Mouse (Mus musculus): ENCODE results near the gene Nisch. TPM values are rescaled to one million over a fixed set of nuclear protein-coding genes. Genes with fewer than 3 reads are reported as not detected.
A peak's percentile ranks its signal among the peaks of the same experiment; 100 is the strongest.

The Nisch gene
- total and polyA plus RNA-seq, 2 experiments from 2014 or later, result 243 to 419 TPM

- H3K27ac ChIP-seq, result no peak overlapping the region
- no peaks in the 10 kb centered on the region for H3K4me1 ChIP-seq (ENCODE audit: insufficient read depth, low read length)
- no peak for DNase-seq (ENCODE audit: low spot score)
- no peak for ATAC-seq
- H3K36me3 ChIP-seq (ENCODE audit: insufficient read depth, low read length), result peaks cover 93% of the 10 kb centered on the region
- H3K9ac ChIP-seq (replicated peaks; ENCODE audit: low read length), result no peak overlapping the region
- H3K4me3 ChIP-seq (ENCODE audit: low read length), result no peak overlapping the region
- H3K27me3 ChIP-seq (ENCODE audit: insufficient read depth, low read length), result no peaks in the 10 kb centered on the region
- TF ChIP-seq CTCF (IDR thresholded peaks at IDR 0.05; ENCODE audit: low read depth), result no peak
- no peaks in the 10 kb centered on the region for H3K9me3 ChIP-seq (ENCODE audit: low read length)
- 92% methylated on average over 12 of the region's 12 CpGs for WGBS
- no peak overlapping the region for H3K4me2 ChIP-seq (ENCODE audit: low read depth, low read length)
Observed at GRCm38 (mm10) chr14:31184195-31184594, 32.6 kb downstream of the Nisch start.

GRCm38 (mm10) chr14:31183541-31183940, 33.2 kb downstream of the Nisch start:
- DNase-seq (ENCODE audit: low spot score) (no peak), ATAC-seq (no peak)
- Histone ChIP-seq H3K4me1 (ENCODE audit: insufficient read depth, low read length) (no peaks in the 10 kb centered on the region), H3K36me3 (ENCODE audit: insufficient read depth, low read length) (peaks cover 94% of the 10 kb centered on the region), H3K27me3 (ENCODE audit: insufficient read depth, low read length) (no peaks in the 10 kb centered on the region), H3K9ac (replicated peaks; ENCODE audit: low read length) (no peak overlapping the region), H3K4me3 (ENCODE audit: low read length) (no peak overlapping the region), H3K27ac (no peak overlapping the region), H3K9me3 (ENCODE audit: low read length) (no peaks in the 10 kb centered on the region), H3K4me2 (ENCODE audit: low read depth, low read length) (no peak overlapping the region)
- TF ChIP-seq CTCF (IDR thresholded peaks at IDR 0.05; ENCODE audit: low read depth), result no peak
- 88% methylated on average over 5 of the region's 5 CpGs for WGBS

GRCm38 (mm10) chr14:31182786-31183290, 33.9 kb downstream of the Nisch start:
- H3K4me1 ChIP-seq (ENCODE audit: insufficient read depth, low read length), result no peaks in the 10 kb centered on the region
- 73% methylated on average over 2 of the region's 2 CpGs for WGBS
- H3K36me3 ChIP-seq (ENCODE audit: insufficient read depth, low read length), result peaks cover 90% of the 10 kb centered on the region
- H3K27ac ChIP-seq, result no peak overlapping the region
- no peak overlapping the region for H3K4me2 ChIP-seq (ENCODE audit: low read depth, low read length)
- no peak for DNase-seq (ENCODE audit: low spot score)
- no peak for TF ChIP-seq CTCF (IDR thresholded peaks at IDR 0.05; ENCODE audit: low read depth)
- no peaks in the 10 kb centered on the region for H3K27me3 ChIP-seq (ENCODE audit: insufficient read depth, low read length)
- H3K4me3 ChIP-seq (ENCODE audit: low read length), result no peak overlapping the region
- H3K9me3 ChIP-seq (ENCODE audit: low read length), result no peaks in the 10 kb centered on the region
- ATAC-seq, result no peak
- no peak overlapping the region for H3K9ac ChIP-seq (replicated peaks; ENCODE audit: low read length)

GRCm38 (mm10) chr14:31181512-31181911, 35.2 kb downstream of the Nisch start:
- WGBS, result 76% methylated on average over 4 of the region's 4 CpGs
- no peaks in the 10 kb centered on the region for H3K4me1 ChIP-seq (ENCODE audit: insufficient read depth, low read length)
- H3K27me3 ChIP-seq (ENCODE audit: insufficient read depth, low read length), result no peaks in the 10 kb centered on the region
- no peak overlapping the region for H3K27ac ChIP-seq
- TF ChIP-seq CTCF (IDR thresholded peaks at IDR 0.05; ENCODE audit: low read depth), result no peak
- DNase-seq (ENCODE audit: low spot score) (no peak), ATAC-seq (no peak)
- no peak overlapping the region for H3K4me3 ChIP-seq (ENCODE audit: low read length)
- H3K4me2 ChIP-seq (ENCODE audit: low read depth, low read length), result no peak overlapping the region
- H3K36me3 ChIP-seq (ENCODE audit: insufficient read depth, low read length), result peaks cover 90% of the 10 kb centered on the region
- H3K9ac ChIP-seq (replicated peaks; ENCODE audit: low read length), result no peak overlapping the region
- H3K9me3 ChIP-seq (ENCODE audit: low read length), result no peaks in the 10 kb centered on the region

GRCm38 (mm10) chr14:31179677-31180365, 36.9 kb downstream of the Nisch start:
- ATAC-seq (peak; percentile 24; the same call in 1 of the 2 replicates), DNase-seq (ENCODE audit: low spot score) (peak; percentile 21)
- H3K4me3 ChIP-seq (ENCODE audit: low read length), result no peak overlapping the region
- H3K9me3 ChIP-seq (ENCODE audit: low read length), result no peaks in the 10 kb centered on the region
- no peak overlapping the region for H3K9ac ChIP-seq (replicated peaks; ENCODE audit: low read length)
- no peak for TF ChIP-seq CTCF (IDR thresholded peaks at IDR 0.05; ENCODE audit: low read depth)
- H3K4me2 ChIP-seq (ENCODE audit: low read depth, low read length), result no peak overlapping the region
- no peaks in the 10 kb centered on the region for H3K4me1 ChIP-seq (ENCODE audit: insufficient read depth, low read length)
- peaks cover 90% of the 10 kb centered on the region for H3K36me3 ChIP-seq (ENCODE audit: insufficient read depth, low read length)
- no peak overlapping the region; the same call in 1 of the 2 replicates for H3K27ac ChIP-seq
- WGBS, result 75% methylated on average over 12 of the region's 12 CpGs
- H3K27me3 ChIP-seq (ENCODE audit: insufficient read depth, low read length), result no peaks in the 10 kb centered on the region

GRCm38 (mm10) chr14:31177715-31178114, 39.0 kb downstream of the Nisch start:
- no peak for ATAC-seq

GRCm38 (mm10) chr14:31177287-31177686, 39.5 kb downstream of the Nisch start:
- WGBS, result 90% methylated on average over 16 of the region's 16 CpGs

More at GRCm38 (mm10) chr14:31177715-31178114, 39.0 kb downstream of the Nisch start:
- Histone ChIP-seq H3K4me3 (ENCODE audit: low read length) (no peak overlapping the region), H3K27me3 (ENCODE audit: insufficient read depth, low read length) (no peaks in the 10 kb centered on the region), H3K27ac (no peak overlapping the region), H3K4me1 (ENCODE audit: insufficient read depth, low read length) (no peaks in the 10 kb centered on the region), H3K36me3 (ENCODE audit: insufficient read depth, low read length) (peaks cover 90% of the 10 kb centered on the region), H3K9ac (replicated peaks; ENCODE audit: low read length) (no peak overlapping the region), H3K4me2 (ENCODE audit: low read depth, low read length) (no peak overlapping the region), H3K9me3 (ENCODE audit: low read length) (no peaks in the 10 kb centered on the region)
- no peak for DNase-seq (ENCODE audit: low spot score)
- no peak for TF ChIP-seq CTCF (IDR thresholded peaks at IDR 0.05; ENCODE audit: low read depth)
- WGBS, result 86% methylated on average over 5 of the region's 5 CpGs

More at GRCm38 (mm10) chr14:31177287-31177686, 39.5 kb downstream of the Nisch start:
- Histone ChIP-seq H3K36me3 (ENCODE audit: insufficient read depth, low read length) (peaks cover 90% of the 10 kb centered on the region), H3K27ac (no peak overlapping the region), H3K4me3 (ENCODE audit: low read length) (no peak overlapping the region), H3K9me3 (ENCODE audit: low read length) (no peaks in the 10 kb centered on the region), H3K27me3 (ENCODE audit: insufficient read depth, low read length) (no peaks in the 10 kb centered on the region), H3K4me1 (ENCODE audit: insufficient read depth, low read length) (no peaks in the 10 kb centered on the region), H3K4me2 (ENCODE audit: low read depth, low read length) (no peak overlapping the region), H3K9ac (replicated peaks; ENCODE audit: low read length) (no peak overlapping the region)
- ATAC-seq (no peak), DNase-seq (ENCODE audit: low spot score) (no peak)
- TF ChIP-seq CTCF (IDR thresholded peaks at IDR 0.05; ENCODE audit: low read depth), result no peak
